Comparison of ENCODE assay signal across 8 mouse cellular contexts in genomic region chr6:134389248-134389891, GRCm38 (mm10). TPM values are rescaled to one million over a fixed set of nuclear protein-coding genes. Genes with fewer than 3 reads are reported as not detected.
DNase-seq lines count a peak whose midpoint lies in the region.

No protein-coding gene starts in this region.

- no peaks in the 10 kb centered on the region for H3K9me3 ChIP-seq in heart, embryonic 10.5 days

- 18% methylated on average over 11 of the region's 11 CpGs for WGBS in heart, embryonic 10.5 days

- no peaks in the 10 kb centered on the region for H3K4me1 ChIP-seq in heart, embryonic 10.5 days

- no peak overlapping the region for H3K4me3 ChIP-seq in heart, embryonic 10.5 days

- DNase-seq in ES-CJ7 (ENCODE audit: low read depth, low spot score): peak; percentile 86
- peak; percentile 88 for DNase-seq in adrenal gland, postnatal 10 days
- DNase-seq in embryo, embryonic 11 days: peak; percentile 78
- peak; percentile 81 for DNase-seq in heart, embryonic 10.5 days (ENCODE audit: low spot score)
- peak; percentile 78 to 94 for DNase-seq in layer of hippocampus, postnatal 25 days (ENCODE audit: extremely low spot score in 1 of 2, low spot score in 1 of 2)
- DNase-seq in mesoderm, embryonic 11.5 days (ENCODE audit: low read depth, low spot score): peak; percentile 85
- peak; percentile 87 for DNase-seq in right cerebral cortex, postnatal 14 days
- peak; percentile 53 to 84 for DNase-seq in urinary bladder, postnatal 4 days (ENCODE audit: low spot score in 2 of 2)

- H3K27me3 ChIP-seq in heart, embryonic 10.5 days (ENCODE audit: insufficient read depth, poor library complexity, severe bottlenecking): no peaks in the 10 kb centered on the region

- H3K36me3 ChIP-seq in heart, embryonic 10.5 days: no peaks in the 10 kb centered on the region

- no peak overlapping the region for H3K27ac ChIP-seq in heart, embryonic 10.5 days

RNA-seq across cellular contexts. Expression of gene Bcl2l14, which starts 6.7 kb away (rescaled TPM):
- total RNA-seq in adrenal gland, postnatal 10 days (2021): not detected
- 0.09 and 0.33 TPM in 2 replicates for polyA plus RNA-seq in heart, embryonic 10.5 days (2016; fragmentation: Nextera tagmentation; extraction: Ambion mirVana)
- not detected for total RNA-seq in layer of hippocampus, postnatal 25 days (2021)
